Mouse (Mus musculus) layer of hippocampus, adult 2 months (tissue): Measurements from ENCODE around the gene Psmd13. TPM values are rescaled to one million over a fixed set of nuclear protein-coding genes. Genes with fewer than 3 reads are reported as not detected.

Source experiments
- DNase-seq, 2 experiments: peaks; one replicate each; pipeline ENCODE4 v3.0.0; 2022; ENCODE audit warnings: low spot score in 2 of 2
- H3K27ac ChIP-seq: fragments of 200-600 bp; 2 replicates; pipeline ENCODE4 v1.8.1; 2022
- H3K4me3 ChIP-seq: fragments of 200-600 bp; 2 replicates; pipeline ENCODE4 v1.8.1; 2022; ENCODE audit warnings: mild to moderate bottlenecking
- CTCF ChIP-seq: fragments of 200-600 bp; conservative IDR thresholded peaks from 2 replicates; pipeline ENCODE4 v1.8.1; 2022; ENCODE audit warnings: antibody characterized with exemption, mild to moderate bottlenecking, moderate library complexity
- total RNA-seq, 2 experiments: library from RNA; stranded (reverse); gene quantifications; 2 replicates each; pipeline ENCODE4 v1.2.3; 2021

Psmd13 gene
- total RNA-seq, 2 experiments from 2014 or later = 111 to 113 TPM

DNA sequence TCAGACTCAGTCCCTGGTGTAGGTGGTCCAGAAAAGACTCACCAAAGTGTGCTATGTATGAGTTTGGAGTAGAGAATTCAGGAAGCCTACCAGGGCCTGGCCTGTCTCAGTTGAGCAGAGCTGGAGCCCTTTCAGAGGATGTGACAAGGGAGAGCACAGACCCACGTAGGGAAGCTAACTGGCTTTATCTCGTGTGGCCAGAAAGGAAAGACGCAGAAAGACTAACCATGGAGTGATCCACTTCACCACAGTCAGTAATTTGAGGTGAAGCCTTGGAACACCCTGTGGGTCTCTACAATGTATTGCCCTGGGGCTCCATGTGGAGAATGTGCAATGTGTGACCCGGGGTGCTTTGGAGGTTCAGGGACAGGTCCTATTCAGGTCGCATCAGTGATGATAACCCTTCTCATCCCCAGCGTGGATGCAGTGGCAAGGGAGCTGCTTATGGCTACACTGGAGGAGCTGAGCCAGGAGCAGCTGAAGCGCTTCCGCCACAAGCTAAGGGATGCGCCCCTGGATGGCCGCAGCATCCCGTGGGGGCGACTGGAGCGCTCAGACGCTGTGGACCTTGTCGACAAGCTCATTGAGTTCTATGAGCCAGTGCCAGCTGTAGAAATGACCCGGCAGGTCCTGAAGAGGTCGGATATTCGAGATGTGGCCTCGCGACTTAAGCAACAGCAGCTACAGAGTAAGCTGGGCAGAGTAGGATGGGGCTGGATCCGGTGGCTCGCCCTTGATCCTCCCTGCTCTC is 39.6 kb downstream of the Psmd13 start:
- Histone ChIP-seq H3K4me3 (no peak overlapping the region), H3K27ac (no peak overlapping the region)
- DNase-seq = no peak
- no peak for TF ChIP-seq CTCF

DNA sequence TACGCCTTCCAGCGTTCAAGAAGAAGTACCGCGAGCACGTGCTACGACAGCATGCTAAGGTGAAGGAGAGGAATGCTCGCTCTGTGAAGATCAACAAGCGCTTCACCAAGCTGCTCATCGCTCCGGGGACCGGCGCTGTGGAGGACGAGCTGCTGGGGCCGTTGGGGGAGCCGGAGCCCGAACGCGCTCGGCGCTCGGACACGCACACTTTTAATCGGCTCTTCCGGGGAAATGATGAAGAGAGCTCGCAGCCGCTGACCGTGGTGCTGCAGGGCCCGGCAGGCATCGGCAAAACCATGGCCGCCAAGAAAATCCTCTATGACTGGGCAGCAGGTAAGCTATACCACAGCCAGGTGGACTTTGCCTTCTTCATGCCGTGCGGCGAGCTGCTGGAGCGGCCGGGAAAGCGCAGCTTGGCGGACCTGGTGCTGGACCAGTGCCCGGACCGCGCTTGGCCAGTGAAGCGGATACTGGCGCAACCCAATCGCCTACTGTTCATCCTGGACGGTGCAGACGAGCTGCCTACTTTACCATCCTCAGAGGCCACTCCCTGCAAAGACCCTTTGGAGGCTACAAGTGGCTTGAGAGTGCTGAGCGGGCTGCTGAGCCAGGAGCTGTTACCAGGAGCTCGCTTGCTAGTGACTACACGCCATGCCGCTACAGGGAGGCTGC is 40.8 kb downstream of the Psmd13 start:
- TF ChIP-seq CTCF = no peak
- Histone ChIP-seq H3K27ac (no peak overlapping the region), H3K4me3 (peak overlapping the region; percentile 53)
- no peak for DNase-seq

DNA sequence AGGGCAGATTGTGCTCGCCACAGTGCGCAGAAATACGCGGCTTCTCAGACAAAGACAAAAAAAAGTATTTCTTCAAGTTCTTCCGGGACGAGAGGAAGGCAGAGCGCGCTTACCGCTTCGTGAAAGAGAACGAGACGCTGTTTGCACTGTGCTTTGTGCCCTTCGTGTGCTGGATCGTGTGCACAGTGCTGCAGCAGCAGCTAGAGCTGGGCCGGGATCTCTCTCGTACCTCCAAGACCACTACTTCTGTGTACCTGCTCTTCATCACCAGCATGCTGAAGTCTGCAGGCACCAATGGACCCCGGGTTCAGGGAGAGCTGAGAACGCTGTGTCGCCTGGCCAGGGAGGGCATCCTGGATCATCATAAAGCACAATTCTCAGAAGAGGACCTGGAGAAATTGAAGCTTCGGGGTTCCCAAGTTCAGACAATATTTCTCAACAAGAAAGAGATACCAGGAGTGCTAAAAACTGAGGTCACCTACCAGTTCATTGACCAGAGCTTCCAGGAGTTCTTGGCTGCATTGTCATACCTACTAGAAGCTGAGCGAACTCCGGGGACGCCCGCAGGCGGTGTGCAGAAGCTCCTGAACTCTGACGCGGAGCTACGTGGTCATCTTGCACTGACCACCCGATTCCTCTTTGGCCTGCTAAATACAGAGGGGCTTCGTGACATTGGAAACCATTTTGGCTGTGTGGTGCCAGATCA is 41.5 kb downstream of the Psmd13 start:
- no peak for TF ChIP-seq CTCF
- no peak overlapping the region for H3K27ac ChIP-seq
- H3K4me3 ChIP-seq = peak overlapping the region; percentile 53
- no peak for DNase-seq

DNA sequence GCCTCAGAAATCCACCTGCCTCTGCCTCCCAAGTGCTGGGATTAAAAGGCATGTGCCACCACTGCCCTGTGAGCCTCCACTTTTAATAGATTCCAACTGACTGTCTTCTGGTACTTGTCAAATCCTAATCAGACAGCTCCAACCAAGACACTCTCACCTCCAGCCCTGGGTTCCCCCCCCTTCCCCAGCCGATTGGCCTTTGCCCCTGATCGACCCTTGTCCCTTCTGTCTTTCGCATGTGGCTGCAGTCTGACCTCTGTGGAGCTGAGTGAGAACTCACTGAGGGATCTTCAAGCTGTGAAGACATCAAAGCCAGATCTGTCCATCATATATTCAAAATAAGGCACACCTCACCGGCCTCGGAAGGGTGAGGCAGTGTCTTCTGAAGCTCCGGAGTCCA is 45.4 kb downstream of the Psmd13 start:
- no peak overlapping the region for H3K4me3 ChIP-seq
- no peak overlapping the region for H3K27ac ChIP-seq
- DNase-seq = no peak
- TF ChIP-seq CTCF = no peak

DNA sequence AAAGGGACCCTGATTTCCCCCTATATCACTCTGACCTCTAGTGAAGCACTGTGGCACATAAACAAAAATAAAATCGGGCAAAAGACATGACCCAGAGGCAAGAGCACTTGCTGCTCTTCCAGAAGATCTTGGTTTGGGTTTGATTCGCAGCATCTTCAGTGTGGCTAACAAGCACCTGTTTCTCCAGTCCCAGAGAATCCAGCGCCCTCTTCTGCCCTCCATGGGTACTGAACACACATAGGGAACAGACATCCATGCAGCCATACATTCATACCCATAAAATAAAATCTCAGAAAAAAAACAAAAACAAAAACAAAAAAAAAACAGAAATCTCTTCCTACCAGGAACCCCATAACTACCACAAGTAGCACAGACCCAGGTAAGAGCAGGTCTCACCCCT is 56.7 kb downstream of the Psmd13 start:
- peak; percentile 38 for TF ChIP-seq CTCF
- no peak for DNase-seq
- Histone ChIP-seq H3K27ac (no peak overlapping the region), H3K4me3 (no peak overlapping the region)

DNA sequence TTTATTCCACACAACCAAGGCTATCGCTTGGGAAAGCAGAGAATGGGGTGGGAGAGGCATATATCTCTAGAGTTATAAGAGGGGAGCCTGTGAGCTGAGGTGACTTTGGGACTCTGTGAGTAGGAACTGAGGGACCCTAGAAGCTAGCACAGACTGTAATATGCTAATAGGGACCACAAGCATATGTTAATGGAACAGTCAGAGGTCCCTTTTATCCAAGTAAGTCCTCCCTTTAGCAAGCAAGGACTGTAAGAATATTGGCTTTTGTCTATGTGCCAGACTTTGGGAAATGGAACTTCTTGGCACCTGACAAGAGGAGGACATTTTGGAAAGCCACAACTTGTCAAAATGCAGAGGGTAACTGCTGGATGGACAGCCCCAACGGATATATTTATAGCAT is 57.1 kb downstream of the Psmd13 start:
- H3K27ac ChIP-seq = no peak overlapping the region
- DNase-seq = no peak
- no peak overlapping the region for H3K4me3 ChIP-seq
- TF ChIP-seq CTCF = no peak

DNA sequence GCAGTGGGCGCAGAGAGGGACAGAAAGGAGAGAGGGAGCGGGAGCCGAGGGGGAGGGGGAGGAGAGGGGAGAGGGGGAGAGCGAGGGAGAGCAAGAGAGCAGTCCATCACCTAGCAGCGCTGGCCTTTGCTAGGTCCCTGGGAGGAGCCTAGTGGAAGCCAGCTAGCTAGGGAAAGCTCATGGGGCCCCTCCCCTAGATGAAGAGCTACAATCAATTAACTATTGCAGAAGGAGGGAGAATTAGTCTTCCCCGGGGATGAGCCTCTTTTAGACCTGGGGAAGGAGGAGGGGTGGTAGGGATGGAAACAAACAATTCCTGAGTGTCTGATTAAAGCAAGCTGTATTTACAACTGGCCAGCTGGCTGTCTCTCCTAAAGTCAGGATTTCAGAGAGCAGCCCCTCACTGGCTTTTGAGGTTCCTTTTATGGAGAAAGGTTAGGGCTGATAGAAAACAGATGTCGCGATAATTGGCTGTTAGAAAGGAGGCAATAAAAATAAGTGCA is 58.0 kb downstream of the Psmd13 start:
- TF ChIP-seq CTCF = no peak
- no peak for DNase-seq
- Histone ChIP-seq H3K27ac (no peak overlapping the region), H3K4me3 (no peak overlapping the region)

DNA sequence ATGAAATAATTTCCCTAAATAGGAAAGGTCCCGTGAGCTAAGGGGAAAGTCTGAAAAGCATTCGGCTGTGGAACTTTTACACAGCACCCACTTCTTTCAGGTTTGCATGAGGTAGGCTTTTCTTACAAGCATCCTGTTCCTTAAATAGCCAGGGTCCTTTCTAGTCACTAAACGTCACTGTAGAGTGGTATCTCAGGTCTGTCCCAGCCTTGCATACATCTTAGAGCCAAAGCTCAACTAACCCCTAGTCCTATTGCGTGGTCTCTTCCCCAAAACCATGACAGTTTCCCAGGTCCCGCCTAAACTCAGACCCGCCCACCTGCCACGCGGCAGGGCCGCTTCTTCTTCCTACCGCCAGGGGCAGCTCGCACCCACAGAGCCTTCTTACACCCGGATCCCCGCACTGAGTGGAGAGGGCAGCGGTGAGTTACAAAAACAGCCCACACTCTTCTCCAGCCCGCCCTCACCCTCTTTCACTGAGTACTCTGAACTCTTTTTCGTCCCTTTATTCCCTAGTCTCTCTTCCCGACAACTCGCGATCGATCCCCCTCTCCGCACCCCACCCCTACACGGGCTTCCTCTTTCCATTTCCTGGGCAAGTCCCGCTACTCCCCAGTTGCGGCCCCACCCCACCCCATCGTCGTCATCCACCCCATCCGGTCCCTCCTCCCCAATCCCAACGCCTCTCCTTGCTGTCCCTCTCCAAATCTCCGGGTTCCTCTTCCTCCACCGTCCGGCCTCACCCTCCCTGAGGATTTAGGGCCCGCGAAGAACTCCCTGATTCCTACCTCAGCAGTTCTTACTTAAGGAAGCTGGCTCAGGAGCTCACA is 59.7 kb downstream of the Psmd13 start, which contains the start of gene Pgghg:
TSS of gene Pgghg (plus strand) at position 170 of the 830 bp plus-strand sequence.
- Histone ChIP-seq H3K4me3 (peak within 1 kb of the TSS; percentile 54), H3K27ac (peak within 1 kb of the TSS; percentile 89)
- TF ChIP-seq CTCF = peak; percentile 93
- peak; percentile 45 to 58 for DNase-seq

DNA sequence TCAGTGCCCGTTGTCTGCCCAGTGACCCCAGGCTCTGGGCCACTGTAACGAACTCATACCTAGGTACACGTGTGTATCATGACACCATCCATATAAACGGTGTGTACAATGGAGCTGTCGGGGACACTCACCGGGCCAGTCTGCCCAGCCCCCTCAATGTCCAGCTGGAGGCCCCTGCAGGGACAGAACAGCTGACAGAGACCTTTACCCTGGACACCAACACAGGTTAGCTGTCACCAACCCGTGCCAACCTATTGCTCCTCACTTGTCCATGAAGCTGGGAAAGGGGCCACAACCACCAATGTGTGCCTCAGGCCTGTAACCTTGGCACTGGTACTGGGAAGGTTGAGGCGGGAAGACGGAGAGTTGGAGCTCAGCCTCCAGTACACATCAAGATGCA is 60.6 kb downstream of the Psmd13 start:
- TF ChIP-seq CTCF = no peak
- DNase-seq = no peak
- Histone ChIP-seq H3K4me3 (peak overlapping the region; percentile 54), H3K27ac (peak overlapping the region; percentile 89)

DNA sequence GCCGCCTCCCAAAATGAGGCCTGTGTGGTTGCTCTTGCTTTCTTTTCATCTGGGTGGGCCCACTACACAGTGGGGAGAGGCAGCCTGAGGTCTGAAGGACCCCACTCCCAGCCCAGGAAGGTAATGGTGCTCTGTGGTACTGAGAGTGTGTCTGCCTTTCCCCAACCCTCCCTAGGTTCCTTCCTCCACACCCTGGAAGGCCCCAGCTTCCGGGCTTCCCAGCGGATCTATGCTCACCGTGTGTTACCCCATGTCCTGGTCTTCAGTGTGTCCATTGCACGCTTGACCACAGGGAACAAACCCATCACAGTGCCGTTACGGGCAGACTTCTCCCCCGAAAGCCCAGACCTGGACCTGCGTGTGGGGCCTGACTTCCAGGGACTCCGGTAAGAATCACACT is 61.0 kb downstream of the Psmd13 start:
- DNase-seq = no peak
- no peak overlapping the region for H3K4me3 ChIP-seq
- TF ChIP-seq CTCF = no peak
- no peak overlapping the region for H3K27ac ChIP-seq

DNA sequence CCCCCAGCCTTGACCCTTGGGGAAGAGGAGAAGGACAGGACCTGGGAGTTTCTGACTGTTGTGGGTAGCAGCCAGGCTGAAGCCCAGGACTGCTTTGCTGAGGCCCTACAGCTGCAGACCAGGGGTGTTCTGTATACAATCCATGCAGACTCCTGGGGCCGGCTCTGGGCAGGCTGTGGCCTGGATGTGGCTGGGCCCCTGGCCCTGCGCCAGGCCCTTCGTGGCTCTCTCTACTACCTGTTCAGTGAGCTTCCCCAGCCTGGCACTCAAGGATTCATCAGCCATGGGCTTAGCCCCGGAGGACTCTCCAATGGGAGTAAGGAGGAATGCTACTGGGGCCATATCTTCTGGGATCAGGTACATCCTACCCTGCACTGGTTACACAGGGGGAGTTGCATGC is 61.6 kb downstream of the Psmd13 start:
- Histone ChIP-seq H3K4me3 (no peak overlapping the region), H3K27ac (no peak overlapping the region)
- no peak for DNase-seq
- TF ChIP-seq CTCF = no peak

DNA sequence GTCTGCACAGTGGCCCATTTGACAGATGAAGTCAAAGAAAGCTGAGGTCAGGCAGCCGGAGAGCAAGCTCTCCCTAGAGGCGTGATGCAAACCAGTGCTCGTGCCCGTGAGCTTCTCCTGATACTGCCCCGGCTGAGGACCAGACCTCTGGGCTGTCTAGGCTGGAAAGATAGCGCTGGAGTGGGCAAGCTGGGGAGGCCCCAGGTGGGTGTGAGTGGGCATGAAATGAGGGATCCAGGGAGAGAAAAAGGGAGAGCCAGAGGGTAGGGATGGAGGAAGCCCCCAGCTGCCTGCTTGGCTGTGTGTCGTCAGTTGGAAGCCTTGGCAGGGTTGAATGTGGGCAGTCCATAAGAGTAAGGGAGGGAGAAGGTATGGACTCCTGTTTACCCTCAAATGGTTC is 62.5 kb downstream of the Psmd13 start:
- Histone ChIP-seq H3K27ac (no peak overlapping the region), H3K4me3 (no peak overlapping the region)
- no peak for TF ChIP-seq CTCF
- DNase-seq = no peak
